Mouse (Mus musculus): ENCODE measurements at regions not wholly inside any gene's neighbourhood (a gene's known extent, or its start where the extent isn't known, plus 50 kb on each side); places are given as distances from the start of the nearest gene placed in this dataset.
"Not testable (repeated sequence)": the region's sequence is repeated elsewhere in the genome, so short reads cannot be mapped to it uniquely, and the experiment has no call there.

DNA sequence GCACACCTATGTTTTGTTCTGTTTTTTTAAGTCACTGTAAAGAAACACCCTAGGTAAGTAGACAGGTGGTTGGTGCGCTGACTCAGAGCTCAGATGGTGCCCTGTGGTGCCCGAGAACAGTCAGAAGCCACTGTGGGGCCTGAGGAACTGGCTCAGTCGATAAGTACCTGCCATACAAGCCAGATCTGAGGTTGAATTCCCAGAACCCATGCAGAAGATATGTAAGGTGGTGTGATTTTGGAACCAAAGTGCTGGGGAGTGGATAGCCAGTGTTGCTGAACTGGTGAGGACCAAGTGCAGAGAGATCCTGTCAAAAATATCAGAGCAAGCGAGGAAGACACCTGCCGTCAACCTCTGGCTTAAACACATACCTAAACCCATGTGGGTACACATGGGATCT, 65.4 kb downstream of the Chst1 start:
- DNase-seq, result no peak

DNA sequence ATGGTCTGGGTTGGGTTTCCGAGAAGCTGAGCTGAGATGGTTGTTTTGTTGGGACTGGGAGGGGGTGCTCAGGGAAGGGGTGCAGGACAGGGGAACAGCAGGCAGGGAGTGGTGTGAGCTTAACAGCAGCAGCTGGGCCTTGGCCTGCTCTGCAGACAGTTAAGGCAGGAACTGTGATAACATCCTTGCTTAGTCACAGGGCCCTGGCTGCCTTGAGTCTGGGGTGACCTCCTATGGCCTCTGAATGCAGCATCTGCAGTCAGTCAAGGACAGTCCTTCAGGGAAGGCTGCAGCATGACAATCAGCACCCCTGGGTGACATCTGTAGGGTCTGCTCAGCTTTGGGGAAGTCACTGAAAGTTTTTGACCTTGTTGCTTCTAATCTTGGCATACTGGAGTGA, 67.7 kb downstream of the Chst1 start:
- peak; percentile 16 for DNase-seq

DNA sequence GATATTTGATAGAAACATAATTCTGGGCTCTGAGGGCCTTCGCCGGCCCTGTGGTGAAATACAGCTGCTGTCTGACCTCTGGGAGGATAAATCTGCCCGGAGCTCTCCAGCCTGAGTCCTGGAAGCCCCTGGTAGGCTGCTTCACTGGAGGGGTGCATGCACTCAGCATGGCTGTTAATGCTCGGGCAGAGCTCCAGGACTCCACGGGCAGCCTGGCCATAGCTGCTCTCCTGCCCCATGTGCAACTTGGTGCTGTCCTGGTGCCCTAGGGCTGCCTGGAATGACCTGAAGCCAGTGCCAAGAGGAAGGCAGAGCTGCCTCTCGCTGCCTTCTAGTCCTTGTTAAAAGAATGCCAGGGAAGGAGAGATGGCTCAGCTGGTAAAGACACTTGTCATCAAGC, 68.2 kb downstream of the Chst1 start:
- no peak for DNase-seq

- not testable (repeated sequence) for DNase-seq
These were observed 70.0 kb downstream of the Chst1 start for GRCm38 (mm10) chr2:92669431-92670081.

- peak; percentile 22 for DNase-seq
These were observed 72.1 kb downstream of the Chst1 start for GRCm38 (mm10) chr2:92671586-92671985.

GRCm38 (mm10) chr2:92672106-92672505, 72.6 kb downstream of the Chst1 start:
- DNase-seq, result no peak

DNA sequence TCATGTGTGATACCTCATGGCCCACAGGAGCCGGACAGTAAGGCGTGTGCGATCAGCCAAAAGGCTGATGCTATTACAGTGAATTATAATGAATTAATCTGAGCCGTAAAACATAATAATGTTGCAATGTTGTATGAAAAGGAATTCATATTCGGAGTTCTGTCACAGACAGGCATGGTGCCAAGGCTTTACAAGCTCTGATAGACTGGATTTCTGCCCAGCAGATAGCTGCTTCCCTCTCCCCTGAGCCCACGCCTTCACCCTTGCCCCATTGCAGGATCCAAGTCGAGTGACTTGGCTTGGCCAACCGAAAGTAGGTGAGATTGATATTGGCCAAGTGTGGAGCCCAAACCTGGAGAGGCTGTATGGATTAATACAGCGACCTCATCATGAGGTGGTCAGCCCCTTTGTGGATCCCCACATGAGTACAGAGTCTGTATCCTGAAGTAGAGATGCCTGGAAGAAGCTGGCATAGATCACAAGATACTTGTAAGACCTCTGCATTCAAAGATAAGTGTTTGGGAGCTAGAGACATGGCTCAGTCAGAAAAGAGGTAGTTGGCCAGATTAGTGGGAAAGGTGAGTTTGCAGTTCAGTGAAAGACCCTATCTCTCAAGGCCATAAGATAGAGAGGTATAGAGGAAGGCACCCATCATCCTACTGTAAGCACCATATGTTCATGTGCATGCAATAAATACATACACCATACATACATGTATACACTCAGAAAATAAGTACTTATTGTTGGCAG, 73.7 kb downstream of the Chst1 start:
- no peak for DNase-seq

DNA sequence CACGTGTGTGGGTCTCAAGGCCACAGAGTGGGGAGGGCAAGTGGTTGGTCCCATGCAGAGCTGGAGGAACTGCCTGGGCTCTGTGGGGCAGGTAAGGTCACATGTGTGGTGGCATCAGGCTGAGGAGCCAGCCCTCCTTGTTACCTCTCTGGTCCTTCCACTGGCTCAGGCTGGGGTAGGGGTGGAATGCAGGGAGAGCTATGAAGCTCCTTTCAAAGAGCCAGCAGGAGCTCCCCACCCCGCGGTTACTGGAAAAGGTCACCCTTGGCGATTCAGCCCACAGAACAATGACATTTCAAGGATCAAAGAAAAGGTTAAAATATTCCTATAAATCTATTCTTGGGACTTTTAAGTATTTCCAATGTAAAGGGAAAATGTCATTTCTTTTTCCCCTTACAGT, 74.4 kb downstream of the Chst1 start:
- DNase-seq, result no peak

GRCm38 (mm10) chr2:92675247-92675646, 75.7 kb downstream of the Chst1 start:
- DNase-seq, result no peak

- DNase-seq, result no peak
These were observed 78.9 kb downstream of the Chst1 start for GRCm38 (mm10) chr2:92678276-92678930.

GRCm38 (mm10) chr2:92678999-92679704, 79.6 kb downstream of the Chst1 start:
- DNase-seq, result no peak

DNA sequence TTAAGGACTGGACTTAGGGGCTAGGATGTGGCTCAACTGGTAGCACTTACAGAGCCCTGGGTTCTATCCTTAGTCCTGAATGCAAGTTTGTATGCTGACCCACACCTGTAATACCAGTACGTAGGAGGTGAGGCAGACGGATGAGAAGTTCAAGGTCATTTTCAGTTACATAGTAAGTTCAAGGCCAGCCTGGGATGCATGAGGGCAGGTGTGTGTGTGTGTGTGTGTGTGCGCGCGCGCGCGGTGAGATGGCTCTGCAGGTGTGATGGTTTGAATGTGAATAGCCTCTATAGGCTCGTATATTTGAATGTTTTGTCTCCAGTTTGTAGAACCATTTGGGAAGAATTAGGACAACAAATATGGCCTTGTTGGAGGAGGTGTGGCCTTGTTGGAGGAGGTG, 82.7 kb downstream of the Chst1 start:
- DNase-seq, result no peak

DNA sequence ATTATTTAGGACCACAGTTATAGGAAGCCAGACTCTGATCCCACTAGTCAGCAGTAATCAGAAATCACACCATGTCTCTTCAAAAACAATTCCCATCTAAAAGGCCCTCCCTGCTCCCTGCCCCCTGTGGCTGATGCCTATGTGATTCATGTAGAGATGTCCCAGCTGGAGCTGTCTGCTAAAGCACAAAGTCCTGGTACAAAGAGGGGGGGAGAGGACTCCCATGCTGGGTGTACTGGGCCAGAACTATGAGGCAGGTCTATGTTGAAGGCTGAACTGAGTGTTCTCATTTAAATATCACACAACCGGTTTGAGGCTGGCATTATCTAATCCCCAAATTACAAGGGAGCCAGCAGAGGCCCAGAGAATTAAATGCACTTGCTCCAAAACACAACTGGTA, 88.2 kb downstream of the Chst1 start:
- DNase-seq, result no peak

- DNase-seq, result no peak
These were observed 89.7 kb downstream of the Chst1 start for GRCm38 (mm10) chr2:92689203-92689602.

DNA sequence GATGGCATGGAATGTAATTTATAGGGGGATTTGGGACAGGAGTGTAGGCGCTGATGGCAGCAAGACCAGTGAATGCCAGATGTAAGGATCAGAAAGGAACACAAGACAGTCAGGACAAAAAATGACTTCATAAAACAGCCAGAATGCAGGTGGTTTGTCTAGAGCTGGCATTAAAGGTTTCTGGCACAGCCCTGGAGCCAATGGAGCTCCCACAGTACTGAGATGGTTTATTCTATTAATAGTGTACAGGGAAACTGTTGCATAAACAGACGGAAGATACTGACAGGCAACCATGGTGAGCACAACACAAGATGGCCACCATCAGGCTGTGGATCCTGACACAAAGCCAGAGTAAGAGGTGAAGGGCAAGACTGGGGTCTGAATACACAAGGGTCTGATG, 90.8 kb downstream of the Chst1 start:
- DNase-seq, result no peak

- DNase-seq, result no peak
These were observed 91.9 kb downstream of the Chst1 start for GRCm38 (mm10) chr2:92691438-92691837.

GRCm38 (mm10) chr2:92692623-92693022, 93.1 kb downstream of the Chst1 start:
- no peak for DNase-seq

GRCm38 (mm10) chr2:92693024-92693423, 93.5 kb downstream of the Chst1 start:
- no peak for DNase-seq

GRCm38 (mm10) chr2:92694797-92695196, 95.3 kb downstream of the Chst1 start:
- no peak for DNase-seq

GRCm38 (mm10) chr2:92695869-92696268, 96.4 kb downstream of the Chst1 start:
- no peak for DNase-seq

GRCm38 (mm10) chr2:92697721-92698120, 98.2 kb downstream of the Chst1 start:
- no peak for DNase-seq

DNA sequence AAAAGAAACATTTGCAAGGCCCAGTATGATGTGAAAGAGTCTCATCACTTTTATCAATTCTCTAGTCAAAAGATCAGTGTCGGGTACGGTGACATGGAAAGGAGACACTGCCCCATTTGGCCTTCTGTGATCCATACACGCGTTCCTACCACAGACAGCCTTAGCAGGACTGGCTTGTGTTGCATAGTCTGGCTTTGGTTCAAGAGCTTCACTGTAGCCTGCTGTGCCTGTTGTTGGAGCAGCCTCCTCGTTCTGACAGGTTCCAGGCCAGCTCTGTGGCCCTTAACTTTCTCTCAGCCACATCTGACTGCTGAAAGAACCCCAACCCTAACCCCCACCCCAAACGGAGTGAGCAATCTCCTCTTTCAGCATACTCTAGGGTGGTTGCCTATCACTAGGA, 99.9 kb downstream of the Chst1 start:
- no peak for DNase-seq

DNA sequence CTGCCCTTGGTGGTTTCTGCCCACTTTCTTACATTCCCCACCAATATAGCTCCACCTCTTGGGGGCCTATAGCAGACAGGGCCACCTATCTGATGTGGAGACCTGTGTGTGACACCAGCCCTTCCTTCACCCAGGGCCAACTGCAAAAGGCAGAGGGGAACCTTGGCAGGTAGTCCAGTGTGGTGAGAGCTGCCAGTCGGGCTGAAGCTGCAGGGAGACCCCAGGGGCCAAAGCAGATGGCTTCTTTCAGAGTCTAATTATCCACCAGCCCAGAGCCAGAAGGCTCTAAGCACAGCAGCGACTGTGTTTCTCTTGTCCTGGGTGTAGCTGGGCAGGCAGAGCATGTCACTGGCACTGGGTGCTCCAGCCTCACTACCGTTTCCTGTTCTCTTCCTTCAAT, 104.5 kb downstream of the Chst1 start:
- DNase-seq, result no peak

DNA sequence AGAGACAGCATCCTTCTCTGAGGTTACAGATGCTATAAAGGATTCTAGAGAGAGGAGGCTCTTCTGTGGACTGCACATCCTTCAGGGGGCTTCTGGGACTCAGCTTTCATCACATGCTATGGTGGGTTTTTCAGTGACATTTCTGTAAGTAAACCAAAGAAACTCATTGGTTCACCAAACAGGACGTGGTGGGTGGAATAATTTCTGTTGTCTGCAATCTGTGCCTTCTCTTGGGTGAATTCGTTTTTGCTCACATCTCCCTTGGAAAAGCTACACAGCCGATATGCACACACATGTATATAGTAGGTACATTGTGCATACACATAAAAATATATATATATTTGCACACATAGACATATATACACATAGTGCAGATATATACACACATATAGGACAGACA, 110.2 kb downstream of the Chst1 start:
- no peak for DNase-seq
